Mouse (Mus musculus) neural tube, embryonic 14.5 days (tissue): ENCODE results near the gene Ube2m. TPM values are rescaled to one million over a fixed set of nuclear protein-coding genes. Genes with fewer than 3 reads are reported as not detected.

Experiments
- ATAC-seq: fragments of 200-750 bp; cut with Nextera tagmentation; 2 replicates; pipeline ENCODE4 v1.8.0; 2017; ENCODE audit warnings: low read depth, mild to moderate bottlenecking, moderate TSS enrichment, moderate library complexity
- H3K27ac ChIP-seq: fragments of 300-500 bp; sonication (generic); 2 replicates; pipeline ENCODE4 v1.5.1; 2014; ENCODE audit warnings: low read depth, mild to moderate bottlenecking, control low read depth, low read length, moderate library complexity, mixed read lengths
- H3K27me3 ChIP-seq: fragments of 300-500 bp; sonication (generic); 2 replicates; pipeline ENCODE4 v1.6.1; 2014; ENCODE audit warnings: low read length; ENCODE audit not compliant: control insufficient read depth, insufficient read depth
- H3K36me3 ChIP-seq: fragments of 300-500 bp; sonication (generic); 2 replicates; pipeline ENCODE4 v1.6.1; 2014; ENCODE audit warnings: low read length, mixed read lengths; ENCODE audit not compliant: control insufficient read depth, insufficient read depth
- H3K4me1 ChIP-seq: fragments of 300-500 bp; sonication (generic); 2 replicates; pipeline ENCODE4 v1.6.1; 2014; ENCODE audit warnings: low read length; ENCODE audit not compliant: control insufficient read depth, insufficient read depth
- H3K4me2 ChIP-seq: fragments of 300-500 bp; sonication (generic); 2 replicates; pipeline ENCODE4 v1.6.1; 2014; ENCODE audit warnings: mild to moderate bottlenecking, low read depth, low read length, control low read depth
- H3K4me3 ChIP-seq: fragments of 300-500 bp; sonication (generic); 2 replicates; pipeline ENCODE4 v1.5.1; 2014; ENCODE audit warnings: low read depth, low read length, control low read depth, mixed read lengths
- H3K9ac ChIP-seq: fragments of 300-500 bp; sonication (generic); replicated peaks from 2 replicates; pipeline ENCODE4 v1.6.1; 2014; ENCODE audit warnings: low read depth, mild to moderate bottlenecking, control low read depth, low read length, mixed read lengths
- H3K9me3 ChIP-seq: fragments of 300-500 bp; sonication (generic); 2 replicates; pipeline ENCODE4 v1.6.1; 2016; ENCODE audit warnings: low read length; ENCODE audit not compliant: control insufficient read depth
- WGBS: fragments of 180-500 bp; shearing (Covaris S2); extraction: QIAGEN DNeasy Blood & Tissue Kit; methylation state at CpG from one replicate; pipeline ENCODE4 v1.1.7; 2014; 5-methylcytosine and 5-hydroxymethylcytosine counted together
- polyA plus RNA-seq: library from polyadenylated mRNA; unstranded; fragments of >200 nt; fragmentation: Nextera tagmentation; extraction: Ambion mirVana; gene quantifications from 2 replicates; pipeline ENCODE4 v1.2.1, GENCODE M21; 2014

Gene Ube2m
- polyA plus RNA-seq, 1 experiment from 2014 or later, result 142 TPM

DNA sequence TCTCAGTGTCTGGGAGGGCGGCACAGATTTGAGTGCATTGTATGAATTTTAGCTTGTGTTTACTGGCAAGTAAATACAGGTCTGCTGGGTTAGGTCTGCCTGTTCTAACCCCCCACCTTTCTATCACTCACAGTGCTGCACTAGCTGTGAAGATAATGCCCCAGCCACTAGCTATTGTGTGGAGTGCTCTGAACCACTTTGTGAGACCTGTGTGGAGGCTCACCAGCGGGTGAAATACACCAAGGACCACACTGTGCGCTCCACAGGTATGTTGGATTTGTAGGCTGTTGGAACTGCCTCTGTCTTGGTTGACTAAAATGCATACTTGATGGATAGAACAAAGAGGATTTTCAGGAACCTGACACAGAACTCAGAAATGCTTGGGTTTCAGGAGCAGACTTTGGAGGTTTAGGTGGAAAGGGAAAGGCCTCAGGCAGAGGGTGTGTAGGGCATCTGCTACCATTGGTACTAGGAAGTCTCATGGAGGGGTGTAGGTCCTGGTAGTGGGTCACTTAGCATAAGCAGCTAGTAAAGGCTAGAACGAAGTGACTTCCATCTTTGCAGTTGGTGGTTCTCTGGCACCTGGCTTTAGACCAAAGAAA, 12.5 kb downstream of the Ube2m start:
- Histone ChIP-seq H3K4me2 (peak overlapping the region; percentile 87), H3K4me3 (peak overlapping the region; percentile 74), H3K36me3 (peaks cover 47% of the 10 kb centered on the region), H3K27me3 (no peaks in the 10 kb centered on the region), H3K27ac (no peak overlapping the region), H3K4me1 (peaks cover 18% of the 10 kb centered on the region), H3K9ac (peak overlapping the region; percentile 93), H3K9me3 (no peaks in the 10 kb centered on the region)
- ATAC-seq, result no peak
- 30% methylated on average over 4 of the region's 4 CpGs for WGBS

DNA sequence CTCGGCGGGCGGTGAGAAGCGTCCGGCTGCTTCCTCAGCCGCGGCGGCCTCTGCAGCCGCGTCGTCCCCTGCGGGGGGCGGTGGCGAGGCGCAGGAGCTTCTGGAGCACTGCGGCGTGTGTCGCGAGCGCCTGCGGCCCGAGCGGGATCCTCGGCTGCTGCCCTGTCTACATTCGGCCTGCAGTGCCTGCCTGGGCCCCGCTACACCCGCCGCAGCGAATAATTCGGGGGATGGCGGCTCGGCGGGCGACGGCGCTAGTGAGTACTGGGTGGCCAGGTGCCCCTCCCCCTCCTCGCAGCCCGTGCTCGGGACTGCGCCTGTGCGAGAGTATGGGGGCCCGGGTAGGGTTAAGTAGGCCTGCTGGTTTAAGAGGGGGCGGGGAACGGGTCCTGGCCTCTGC, 13.3 kb downstream of the Ube2m start:
- WGBS, result under 1% methylated on average over 36 of the region's 44 CpGs
- peaks cover 38% of the 10 kb centered on the region for H3K36me3 ChIP-seq

DNA sequence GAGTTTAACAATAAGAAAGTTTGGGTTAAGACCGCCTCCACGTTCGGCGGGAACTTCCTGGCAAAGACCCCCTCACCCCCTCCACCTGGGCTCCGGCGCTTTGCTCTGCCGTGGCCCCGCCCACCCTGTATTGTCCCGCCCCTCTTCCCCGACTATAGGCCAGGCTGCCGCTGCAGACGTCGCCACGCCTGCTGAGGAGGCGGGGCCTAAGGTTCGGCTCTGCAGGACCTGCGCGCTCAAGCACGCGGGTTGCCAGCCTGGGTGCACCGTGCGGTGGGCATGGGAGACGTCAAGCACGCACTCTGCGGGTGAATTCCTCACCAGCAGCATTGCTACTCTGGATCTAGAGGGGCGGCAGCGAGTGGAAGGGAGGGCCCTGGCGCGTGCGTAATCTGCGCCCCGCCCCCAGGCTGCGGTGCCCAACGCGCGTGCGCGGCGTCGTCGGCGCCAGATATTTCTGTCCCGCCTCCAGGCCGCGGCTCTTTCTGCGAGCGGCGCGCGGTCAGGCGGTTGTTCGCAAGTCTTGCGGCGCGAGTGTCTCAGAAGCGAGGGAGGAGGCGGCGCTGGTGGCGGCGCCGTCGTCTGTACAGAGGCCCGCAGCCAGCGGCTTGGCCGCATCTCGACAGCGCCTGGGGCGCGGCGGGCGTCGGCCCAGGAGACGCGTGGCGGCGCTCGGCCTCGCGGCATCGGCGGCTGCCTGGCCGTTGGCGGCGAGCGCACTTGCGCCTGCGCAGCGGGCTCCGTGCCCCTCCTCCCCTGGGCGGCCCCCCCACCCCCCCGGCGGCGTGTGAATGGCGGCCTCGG, 13.9 kb downstream of the Ube2m start:
- ATAC-seq, result peak; percentile 88
- peak overlapping the region; percentile 93 for H3K9ac ChIP-seq
- H3K9me3 ChIP-seq, result no peaks in the 10 kb centered on the region
- no peaks in the 10 kb centered on the region for H3K27me3 ChIP-seq
- H3K36me3 ChIP-seq, result peaks cover 32% of the 10 kb centered on the region
- H3K27ac ChIP-seq, result peak overlapping the region; percentile 98
- peak overlapping the region; percentile 74 for H3K4me3 ChIP-seq
- under 1% methylated on average over 88 of the region's 95 CpGs for WGBS
- peaks cover 18% of the 10 kb centered on the region for H3K4me1 ChIP-seq
- peak overlapping the region; percentile 87 for H3K4me2 ChIP-seq

More for the DNA sequence above, 13.3 kb downstream of the Ube2m start:
- H3K9me3 ChIP-seq, result no peaks in the 10 kb centered on the region
- peak overlapping the region; percentile 74 for H3K4me3 ChIP-seq
- no peaks in the 10 kb centered on the region for H3K27me3 ChIP-seq
- peaks cover 18% of the 10 kb centered on the region for H3K4me1 ChIP-seq
- H3K4me2 ChIP-seq, result peak overlapping the region; percentile 87
- ATAC-seq, result peak; percentile 64
- peak overlapping the region; percentile 93 for H3K9ac ChIP-seq
- H3K27ac ChIP-seq, result peak overlapping the region; percentile 98

DNA sequence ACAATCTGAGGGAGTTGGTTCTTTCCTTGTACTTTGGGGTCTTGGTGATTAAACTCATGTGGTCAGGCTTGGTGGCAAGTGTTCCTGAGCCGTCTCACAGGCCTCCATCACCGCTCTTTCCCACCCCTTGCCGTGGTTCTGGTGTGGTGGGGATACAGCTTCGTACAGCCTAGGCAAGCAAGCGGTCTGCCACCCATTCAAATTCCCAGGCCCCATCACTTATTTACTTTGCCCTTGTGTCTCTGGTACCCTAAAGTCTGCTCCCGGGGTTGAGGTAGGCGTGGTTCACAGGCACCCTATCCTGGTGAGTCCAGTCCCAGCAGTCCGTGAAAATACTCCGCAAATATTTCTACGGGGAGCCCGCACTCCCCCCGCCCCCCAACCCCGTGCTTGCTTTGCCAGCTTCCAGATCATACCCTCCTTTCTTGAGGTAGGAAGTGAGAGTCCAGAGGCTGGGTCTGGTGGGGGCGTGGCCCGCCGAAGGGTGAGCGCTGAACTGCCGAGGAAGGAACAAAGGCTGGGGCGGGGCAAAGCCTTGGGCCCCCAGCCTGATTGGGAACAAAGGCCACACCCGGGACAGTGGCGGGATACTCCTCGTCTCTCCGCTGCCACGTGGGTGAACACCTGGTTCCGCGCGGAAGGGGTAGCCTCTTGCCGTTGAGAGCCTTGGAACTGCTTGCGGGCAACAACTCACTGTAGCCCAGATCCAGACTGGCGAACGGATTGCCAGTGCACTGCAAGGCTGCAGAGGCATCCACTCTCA, 15.1 kb downstream of the Ube2m start:
- whole genome bisulfite sequencing, result 4% methylated on average over 31 of the region's 31 CpGs
- Histone ChIP-seq H3K9me3 (no peaks in the 10 kb centered on the region), H3K27ac (peak overlapping the region; percentile 98), H3K27me3 (no peaks in the 10 kb centered on the region), H3K4me3 (peak overlapping the region; percentile 74), H3K4me1 (peaks cover 18% of the 10 kb centered on the region), H3K36me3 (peaks cover 20% of the 10 kb centered on the region), H3K9ac (peak overlapping the region; percentile 93), H3K4me2 (peak overlapping the region; percentile 87)
- peak; percentile 23 for ATAC-seq

- no peak overlapping the region for H3K4me3 ChIP-seq
- no peak for ATAC-seq
- no peak overlapping the region for H3K27ac ChIP-seq
- no peak overlapping the region for H3K9ac ChIP-seq
- WGBS, result 84% methylated on average over 1 of the region's 1 CpGs
- H3K4me1 ChIP-seq, result peaks cover 5% of the 10 kb centered on the region; the same call in 1 of the 2 replicates
- H3K36me3 ChIP-seq, result no peaks in the 10 kb centered on the region
- no peaks in the 10 kb centered on the region for H3K9me3 ChIP-seq
- no peaks in the 10 kb centered on the region for H3K27me3 ChIP-seq
- H3K4me2 ChIP-seq, result no peak overlapping the region
Measured at GRCm38 (mm10) chr7:13015217-13015616, 22.9 kb downstream of the Ube2m start.

DNA sequence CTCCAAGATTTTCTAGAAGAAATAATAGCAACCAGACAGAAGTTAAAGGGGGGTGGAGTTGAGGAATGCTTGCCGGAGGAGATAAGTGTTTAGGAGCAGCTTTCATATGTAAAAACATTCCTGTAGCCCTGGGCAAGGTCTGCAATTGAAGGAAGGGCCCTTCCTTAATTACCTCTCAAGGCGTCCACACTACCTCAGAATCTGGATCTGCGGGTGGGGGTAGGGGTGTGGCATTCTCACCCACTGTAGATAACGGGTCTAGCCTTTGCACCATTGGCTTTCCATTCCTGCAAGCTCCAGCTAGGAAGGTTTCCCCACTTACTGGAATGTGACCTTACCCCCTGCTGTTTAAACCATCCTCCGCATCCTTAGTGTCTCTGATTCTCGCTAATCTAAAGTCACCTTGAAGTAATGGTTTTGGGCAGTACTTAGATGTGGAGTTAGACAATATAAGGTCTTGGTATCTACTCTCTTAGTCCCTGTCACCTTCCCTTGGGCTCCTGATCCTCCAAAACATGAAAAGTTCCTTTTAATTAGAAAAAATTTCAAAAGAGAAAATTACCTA, 23.7 kb downstream of the Ube2m start:
- no peaks in the 10 kb centered on the region for H3K9me3 ChIP-seq
- H3K9ac ChIP-seq, result no peak overlapping the region
- WGBS, result 36% methylated on average over 6 of the region's 6 CpGs
- no peak overlapping the region for H3K4me3 ChIP-seq
- no peak for ATAC-seq
- no peak overlapping the region for H3K4me2 ChIP-seq
- no peaks in the 10 kb centered on the region for H3K36me3 ChIP-seq
- no peaks in the 10 kb centered on the region for H3K27me3 ChIP-seq
- H3K27ac ChIP-seq, result no peak overlapping the region
- peaks cover 6% of the 10 kb centered on the region; the same call in 1 of the 2 replicates for H3K4me1 ChIP-seq

- H3K4me3 ChIP-seq, result no peak overlapping the region
- H3K4me1 ChIP-seq, result peaks cover 6% of the 10 kb centered on the region; the same call in 1 of the 2 replicates
- no peaks in the 10 kb centered on the region for H3K27me3 ChIP-seq
- no peaks in the 10 kb centered on the region for H3K9me3 ChIP-seq
- no peak overlapping the region for H3K9ac ChIP-seq
- H3K27ac ChIP-seq, result no peak overlapping the region
- no peaks in the 10 kb centered on the region for H3K36me3 ChIP-seq
- 56% methylated on average over 4 of the region's 4 CpGs for WGBS
- no peak overlapping the region for H3K4me2 ChIP-seq
- ATAC-seq, result no peak
Measured at GRCm38 (mm10) chr7:13013671-13014070, 24.4 kb downstream of the Ube2m start.

DNA sequence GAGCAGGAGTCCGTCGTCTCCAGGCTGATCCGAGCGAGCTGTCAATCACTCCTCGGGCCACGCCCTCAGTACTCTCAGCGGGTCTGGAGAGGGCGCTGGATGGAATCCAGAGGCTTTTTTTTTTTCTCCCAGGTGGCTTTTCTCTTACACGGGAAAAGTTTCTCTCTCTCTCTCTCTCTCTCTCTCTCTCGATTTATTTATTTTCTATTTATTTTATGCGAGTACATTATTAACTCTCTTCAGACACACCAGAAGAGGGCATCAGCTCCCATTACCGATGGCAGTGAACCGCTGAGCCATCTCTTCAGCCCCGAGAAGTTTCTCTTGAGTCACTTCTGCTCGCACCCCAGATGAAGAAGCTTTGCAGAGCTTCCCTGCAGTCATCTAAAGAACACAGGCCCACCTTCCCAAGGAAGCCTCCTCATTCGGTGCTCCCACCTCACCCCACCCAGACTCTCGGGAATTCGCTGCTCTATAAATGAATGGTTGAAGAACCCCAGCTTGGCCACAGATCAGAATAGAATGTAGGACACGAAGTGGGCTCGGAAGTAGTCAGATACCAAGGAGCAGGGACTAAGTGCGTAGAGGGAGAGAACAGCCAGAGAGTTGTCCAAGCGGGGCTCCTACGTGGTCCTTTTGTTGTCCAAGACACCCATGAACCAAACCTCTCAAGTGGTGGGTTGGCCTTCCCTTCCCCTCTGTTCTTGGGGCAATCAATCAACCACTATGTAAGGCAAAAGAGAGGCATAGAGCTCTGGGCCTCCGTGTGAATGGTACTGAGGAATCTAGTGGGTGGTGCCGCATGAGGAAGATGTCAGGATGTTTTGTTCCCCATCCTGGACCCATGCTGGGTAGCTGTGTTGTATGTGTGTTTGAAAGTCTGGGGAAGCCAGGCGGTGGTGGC, 27.8 kb downstream of the Ube2m start, which contains the start of gene Zbtb45:
Zbtb45 (minus strand) TSS at position 30 of the 904 bp plus-strand sequence.
- Histone ChIP-seq H3K36me3 (peaks cover 15% of the 10 kb centered on the region; the same call in 1 of the 2 replicates), H3K9ac (peak within 1 kb of the TSS; percentile 83), H3K27ac (peak within 1 kb of the TSS; percentile 88), H3K9me3 (no peaks in the 10 kb centered on the region), H3K4me1 (peaks cover 10% of the 10 kb centered on the region; the same call in 1 of the 2 replicates), H3K4me2 (peak within 1 kb of the TSS; percentile 59), H3K4me3 (peak within 1 kb of the TSS; percentile 79), H3K27me3 (no peaks in the 10 kb centered on the region)
- 4% methylated on average over 26 of the region's 26 CpGs for WGBS
- ATAC-seq, result no peak
